Mouse (Mus musculus) midbrain, embryonic 13.5 days (tissue): ENCODE measurements around the gene Pik3c2g. TPM values are rescaled to one million over a fixed set of nuclear protein-coding genes. Genes with fewer than 3 reads are reported as not detected.
A peak's percentile ranks its signal among the peaks of the same experiment; 100 is the strongest.

Experiments used
- ATAC-seq: fragments of 200-750 bp; cut with Nextera tagmentation; 2 replicates; pipeline ENCODE4 v1.8.0; 2017; ENCODE audit warnings: mild to moderate bottlenecking, moderate TSS enrichment, moderate library complexity
- H3K27ac ChIP-seq: fragments of 300-500 bp; sonication (generic); 2 replicates; pipeline ENCODE4 v1.5.1; 2015; ENCODE audit warnings: inconsistent platforms, mild to moderate bottlenecking, moderate library complexity
- H3K27me3 ChIP-seq: fragments of 300-500 bp; sonication (generic); 2 replicates; pipeline ENCODE4 v1.6.1; 2015; ENCODE audit warnings: mild to moderate bottlenecking, inconsistent platforms
- H3K36me3 ChIP-seq: fragments of 300-500 bp; sonication (generic); 2 replicates; pipeline ENCODE4 v1.6.1; 2015; ENCODE audit warnings: mild to moderate bottlenecking, inconsistent platforms
- H3K4me1 ChIP-seq: fragments of 300-500 bp; sonication (generic); replicated peaks from 2 replicates; pipeline ENCODE4 v1.6.1; 2015; ENCODE audit warnings: inconsistent platforms
- H3K4me2 ChIP-seq: fragments of 300-500 bp; sonication (generic); replicated peaks from 2 replicates; pipeline ENCODE4 v1.6.1; 2015; ENCODE audit warnings: moderate library complexity, mild to moderate bottlenecking, inconsistent platforms
- H3K4me3 ChIP-seq: fragments of 300-500 bp; sonication (generic); replicated peaks from 2 replicates; pipeline ENCODE4 v1.5.1; 2015; ENCODE audit warnings: mild to moderate bottlenecking, inconsistent platforms
- H3K9ac ChIP-seq: fragments of 300-500 bp; sonication (generic); replicated peaks from 2 replicates; pipeline ENCODE4 v1.6.1; 2015; ENCODE audit warnings: mild to moderate bottlenecking, inconsistent platforms
- H3K9me3 ChIP-seq: fragments of 300-500 bp; sonication (generic); 2 replicates; pipeline ENCODE4 v1.6.1; 2016; ENCODE audit warnings: mild to moderate bottlenecking, inconsistent platforms
- WGBS: fragments of 180-500 bp; shearing (Covaris S2); methylation state at CpG from one replicate; pipeline ENCODE4 v1.1.7; 2015; 5-methylcytosine and 5-hydroxymethylcytosine counted together
- polyA plus RNA-seq: library from polyadenylated mRNA; unstranded; fragments of >200 nt; fragmentation: Nextera tagmentation; extraction: Ambion mirVana; gene quantifications from 2 replicates; pipeline ENCODE4 v1.2.1, GENCODE M21; 2015

Pik3c2g gene
- 0.17 and 0.24 TPM in 2 replicates for polyA plus RNA-seq

DNA sequence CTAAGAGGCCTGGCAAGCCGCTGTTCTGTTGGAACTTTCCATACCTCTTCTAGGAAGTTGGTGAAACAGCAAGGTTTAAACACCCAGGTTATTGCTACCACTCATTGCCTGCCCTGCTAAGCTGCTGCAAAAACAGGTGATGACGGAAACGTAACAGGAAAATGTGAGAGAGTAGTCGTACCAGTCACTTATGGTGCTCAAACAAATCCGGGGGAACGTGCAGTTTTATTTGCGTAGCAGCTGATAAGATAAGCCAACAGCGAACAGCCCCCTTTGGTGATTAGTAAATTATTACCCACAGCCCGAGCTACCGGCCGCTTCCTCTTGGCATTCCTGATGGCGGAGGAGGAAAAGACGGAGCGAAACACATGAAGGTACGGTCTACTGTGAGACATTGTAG, at the start of gene Pik3c2g:
Gene Pik3c2g, plus strand, starts transcription at position 330 of the 400 bp plus-strand sequence.
- ATAC-seq = no peak
- H3K27ac ChIP-seq = no peak within 1 kb of the TSS
- H3K9ac ChIP-seq = no peak within 1 kb of the TSS
- WGBS = 85% methylated on average over 15 of the region's 15 CpGs
- H3K36me3 ChIP-seq = no peaks in the 10 kb centered on the region
- no peaks in the 10 kb centered on the region for H3K9me3 ChIP-seq
- no peaks in the 10 kb centered on the region for H3K27me3 ChIP-seq
- no peak within 1 kb of the TSS for H3K4me3 ChIP-seq
- H3K4me1 ChIP-seq = no peaks in the 10 kb centered on the region
- no peak within 1 kb of the TSS for H3K4me2 ChIP-seq

DNA sequence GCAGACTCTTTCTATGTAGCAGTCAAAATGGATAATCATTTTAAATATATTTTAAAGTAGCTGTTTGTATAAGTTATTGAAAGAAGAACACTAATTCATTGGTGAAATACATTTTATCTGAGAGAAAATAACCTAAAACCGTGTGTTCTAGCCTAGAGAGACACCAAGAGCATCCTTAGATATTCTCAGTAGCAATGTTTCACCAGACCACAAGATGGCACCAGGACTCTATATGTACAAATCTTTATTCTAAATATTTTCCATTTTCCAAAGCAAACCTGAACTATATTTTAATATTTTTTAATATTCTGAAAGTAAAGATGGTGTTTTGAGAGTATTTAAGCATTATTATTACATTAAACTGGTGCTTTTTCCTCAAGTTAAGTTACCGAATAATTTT, 48.6 kb upstream of the Pik3c2g start:
- no peaks in the 10 kb centered on the region for H3K4me1 ChIP-seq
- 68% methylated on average over 2 of the region's 2 CpGs for WGBS
- ATAC-seq = no peak

DNA sequence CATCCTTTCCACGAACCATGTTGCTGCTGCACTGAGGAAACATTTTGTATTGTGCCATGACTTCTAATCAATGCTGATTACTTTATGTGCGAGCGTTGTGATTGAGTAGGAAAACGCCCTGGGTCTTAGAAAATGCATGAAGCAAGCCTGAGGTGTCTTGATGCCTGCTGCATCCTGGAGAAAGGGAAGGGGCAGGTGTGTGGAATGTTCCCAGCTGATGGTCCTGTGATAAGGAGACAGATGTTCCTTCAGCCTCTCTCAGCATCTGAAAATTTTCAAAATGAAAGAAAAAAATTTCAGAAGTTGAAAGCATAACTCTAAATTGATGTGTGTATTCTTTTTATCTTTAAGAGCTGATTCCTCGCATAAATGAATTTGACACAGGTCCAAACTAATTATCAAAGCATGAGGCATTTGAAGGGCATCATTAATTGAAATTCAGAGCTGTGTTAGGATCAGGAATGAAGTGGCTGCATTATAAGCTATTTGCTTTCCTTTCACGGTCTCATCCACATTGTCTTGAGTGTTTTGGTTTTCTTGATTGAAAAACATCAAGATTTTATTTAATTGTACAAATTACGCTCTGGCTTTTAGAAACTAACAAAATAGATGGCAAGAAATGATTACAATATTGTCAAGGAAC, 31.4 kb upstream of the Pik3c2g start:
- no peak for ATAC-seq
- Histone ChIP-seq H3K27ac (no peak overlapping the region), H3K4me2 (no peak overlapping the region), H3K9me3 (no peaks in the 10 kb centered on the region), H3K9ac (no peak overlapping the region), H3K36me3 (no peaks in the 10 kb centered on the region), H3K4me1 (no peaks in the 10 kb centered on the region; the same call in 1 of the 2 replicates), H3K27me3 (no peaks in the 10 kb centered on the region), H3K4me3 (no peak overlapping the region)
- 68% methylated on average over 7 of the region's 7 CpGs for WGBS

More for the DNA sequence above, 48.6 kb upstream of the Pik3c2g start:
- Histone ChIP-seq H3K4me3 (no peak overlapping the region), H3K36me3 (no peaks in the 10 kb centered on the region), H3K9ac (no peak overlapping the region), H3K27ac (no peak overlapping the region), H3K27me3 (no peaks in the 10 kb centered on the region), H3K9me3 (no peaks in the 10 kb centered on the region), H3K4me2 (no peak overlapping the region)

DNA sequence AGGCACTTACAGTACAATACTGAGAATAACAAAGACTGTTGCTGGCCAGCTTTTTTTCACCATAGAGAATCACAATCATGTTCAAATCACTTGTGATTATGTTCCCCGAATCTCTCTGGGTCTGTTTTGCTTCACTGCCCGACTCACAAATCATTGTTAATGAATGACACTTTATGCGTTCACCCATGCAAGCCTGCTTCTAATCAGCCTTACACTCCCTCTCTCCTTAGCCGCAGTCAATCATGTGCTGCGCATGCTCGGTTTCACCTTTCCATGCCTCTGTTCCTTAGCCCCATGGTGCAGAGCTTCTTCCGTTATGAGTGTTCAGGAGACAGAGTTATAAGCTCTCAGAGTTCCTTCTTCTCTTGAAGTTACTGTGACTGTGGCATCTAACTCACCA, 17.8 kb upstream of the Pik3c2g start:
- 48% methylated on average over 7 of the region's 7 CpGs for WGBS
- no peak overlapping the region for H3K4me3 ChIP-seq
- no peaks in the 10 kb centered on the region for H3K4me1 ChIP-seq
- no peaks in the 10 kb centered on the region for H3K9me3 ChIP-seq
- no peak overlapping the region for H3K9ac ChIP-seq
- no peak overlapping the region for H3K27ac ChIP-seq
- no peak overlapping the region for H3K4me2 ChIP-seq
- H3K36me3 ChIP-seq = no peaks in the 10 kb centered on the region
- peak; percentile 55; the same call in 1 of the 2 replicates for ATAC-seq
- H3K27me3 ChIP-seq = no peaks in the 10 kb centered on the region

DNA sequence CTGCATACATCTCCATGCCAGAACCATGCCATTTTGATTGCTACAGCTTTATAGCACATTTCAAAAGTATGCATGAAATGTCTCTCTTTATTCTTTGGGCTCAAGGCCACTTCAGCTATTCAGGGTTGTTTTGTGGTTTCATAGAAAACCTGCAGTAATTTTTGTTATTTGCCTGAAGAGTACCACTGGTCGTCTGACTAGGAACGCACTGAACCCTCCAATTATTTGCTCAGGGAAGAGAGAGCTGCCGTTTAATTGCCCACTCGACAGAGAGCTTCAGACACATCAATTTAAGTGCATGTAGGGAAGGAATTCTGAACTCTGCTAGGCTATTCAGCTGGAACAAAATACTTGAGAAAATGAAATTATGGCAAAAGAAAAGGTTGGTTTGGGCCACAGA, 11.2 kb upstream of the Pik3c2g start:
- Histone ChIP-seq H3K9ac (no peak overlapping the region), H3K27ac (no peak overlapping the region), H3K27me3 (no peaks in the 10 kb centered on the region), H3K36me3 (no peaks in the 10 kb centered on the region), H3K4me3 (no peak overlapping the region), H3K9me3 (no peaks in the 10 kb centered on the region), H3K4me2 (no peak overlapping the region), H3K4me1 (no peaks in the 10 kb centered on the region)
- no peak for ATAC-seq
- 70% methylated on average over 4 of the region's 4 CpGs for WGBS

DNA sequence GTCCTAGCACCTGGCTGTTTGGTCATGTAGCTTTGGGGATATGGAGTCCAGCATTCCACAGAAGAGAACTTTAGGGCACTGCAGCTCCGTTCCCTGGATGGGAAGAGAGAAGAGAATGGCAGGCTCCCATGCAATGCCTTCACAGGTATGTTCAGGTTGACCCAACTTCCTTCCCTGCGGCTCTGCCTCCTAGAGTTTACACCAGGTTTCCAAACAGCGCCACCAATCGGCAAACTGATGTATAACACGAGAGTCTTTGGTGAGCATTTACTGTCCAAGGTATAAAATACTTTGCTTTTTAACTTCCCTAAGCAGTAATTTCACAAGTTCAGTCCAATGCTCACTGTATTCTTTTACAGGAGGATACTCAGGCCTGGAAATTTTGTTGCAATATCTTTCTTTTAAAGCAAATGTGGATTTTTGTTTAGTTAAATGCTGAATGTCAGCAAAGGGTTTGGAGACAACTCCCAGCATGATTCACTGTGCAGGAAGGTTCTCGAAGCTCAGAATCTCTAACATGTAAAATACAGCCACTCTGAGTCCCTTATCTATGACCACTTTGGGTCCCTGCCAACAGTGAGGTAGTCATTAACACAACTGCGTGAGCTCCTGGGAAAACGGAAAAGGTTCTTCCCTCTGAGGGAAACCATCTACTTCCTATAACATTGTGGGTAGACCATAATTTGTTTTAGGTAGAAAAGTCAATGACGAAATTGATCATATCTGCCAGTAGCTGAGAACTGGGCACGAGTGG, 10.6 kb upstream of the Pik3c2g start:
- no peaks in the 10 kb centered on the region for H3K36me3 ChIP-seq
- no peak overlapping the region for H3K4me2 ChIP-seq
- ATAC-seq = no peak
- H3K27ac ChIP-seq = no peak overlapping the region
- no peak overlapping the region for H3K4me3 ChIP-seq
- 76% methylated on average over 10 of the region's 10 CpGs for WGBS
- no peaks in the 10 kb centered on the region for H3K27me3 ChIP-seq
- no peaks in the 10 kb centered on the region for H3K9me3 ChIP-seq
- no peak overlapping the region for H3K9ac ChIP-seq
- H3K4me1 ChIP-seq = no peaks in the 10 kb centered on the region

DNA sequence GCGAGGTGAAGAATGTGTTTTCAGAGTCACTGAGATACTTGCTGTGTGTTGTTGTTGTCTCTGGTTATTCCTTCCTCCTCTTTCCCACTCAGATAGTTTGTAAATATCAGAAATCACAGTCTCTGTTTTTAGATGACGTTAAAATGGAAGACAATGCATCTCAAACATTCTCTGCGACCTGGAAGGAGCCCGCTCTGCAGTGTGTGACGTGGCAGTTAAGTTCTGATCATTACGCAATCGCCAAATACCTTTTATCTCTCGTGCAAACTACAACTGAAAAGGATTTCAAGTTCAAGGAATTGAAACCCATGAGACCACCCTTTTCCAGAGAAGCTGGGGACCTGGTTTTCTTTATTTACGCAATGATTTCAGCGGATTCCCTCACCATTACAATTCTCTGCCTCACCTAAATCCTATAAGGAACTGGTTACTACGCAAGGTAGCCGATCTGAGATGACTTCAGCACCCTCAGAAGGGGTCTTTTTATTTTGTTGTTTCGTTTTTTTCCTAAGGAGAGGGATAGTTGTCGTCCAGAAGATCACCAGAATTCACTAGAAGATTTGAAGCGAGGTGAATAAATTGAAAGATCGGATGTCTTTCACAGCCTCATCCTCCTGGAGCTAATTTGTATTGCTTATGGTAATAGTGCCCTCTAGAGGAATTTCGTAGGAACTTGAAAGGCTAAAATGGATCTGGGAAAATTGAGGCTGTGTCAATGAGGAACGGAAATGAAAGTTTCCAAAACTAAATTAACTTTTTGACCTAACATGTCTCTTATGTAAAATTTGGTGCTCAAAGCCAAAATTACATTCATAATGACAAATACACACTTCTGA, 9.8 kb upstream of the Pik3c2g start:
- Histone ChIP-seq H3K4me1 (no peaks in the 10 kb centered on the region), H3K36me3 (no peaks in the 10 kb centered on the region), H3K27ac (no peak overlapping the region), H3K4me2 (peak overlapping the region; percentile 23; the same call in 1 of the 2 replicates), H3K9me3 (no peaks in the 10 kb centered on the region), H3K4me3 (no peak overlapping the region), H3K27me3 (no peaks in the 10 kb centered on the region), H3K9ac (0 out of 2 replicates have a peak overlapping the region, but pooled peaks have one; percentile 19)
- ATAC-seq = 0 out of 2 replicates have a peak, but pooled peaks have one; percentile 37
- 57% methylated on average over 18 of the region's 18 CpGs for WGBS

DNA sequence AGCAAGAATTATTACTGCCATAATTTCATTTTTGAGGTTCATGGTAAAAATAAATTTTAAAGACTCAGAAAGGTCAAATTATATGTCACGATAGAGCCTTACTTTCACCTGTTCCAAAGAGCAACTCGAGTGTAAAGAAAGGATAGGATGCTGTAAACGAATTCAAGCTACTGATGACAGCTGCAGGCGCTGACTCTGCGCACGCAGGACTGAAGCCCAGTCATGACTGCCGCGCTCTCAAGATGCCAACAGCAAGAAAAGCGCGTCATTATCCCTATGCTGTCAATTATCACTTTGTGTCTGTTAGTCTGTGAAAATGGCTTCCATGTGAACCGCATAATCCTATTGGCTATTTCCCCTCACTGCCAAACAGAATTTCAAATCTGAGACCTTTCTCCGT, 457 bp downstream of the Pik3c2g start:
- no peaks in the 10 kb centered on the region for H3K9me3 ChIP-seq
- H3K27ac ChIP-seq = no peak overlapping the region
- no peak overlapping the region for H3K4me2 ChIP-seq
- H3K9ac ChIP-seq = no peak overlapping the region
- 0 out of 2 replicates have a peak, but pooled peaks cover 3% of the 10 kb centered on the region for H3K27me3 ChIP-seq
- no peaks in the 10 kb centered on the region for H3K36me3 ChIP-seq
- H3K4me3 ChIP-seq = no peak overlapping the region
- no peak for ATAC-seq
- 73% methylated on average over 12 of the region's 12 CpGs for WGBS
- H3K4me1 ChIP-seq = no peaks in the 10 kb centered on the region

DNA sequence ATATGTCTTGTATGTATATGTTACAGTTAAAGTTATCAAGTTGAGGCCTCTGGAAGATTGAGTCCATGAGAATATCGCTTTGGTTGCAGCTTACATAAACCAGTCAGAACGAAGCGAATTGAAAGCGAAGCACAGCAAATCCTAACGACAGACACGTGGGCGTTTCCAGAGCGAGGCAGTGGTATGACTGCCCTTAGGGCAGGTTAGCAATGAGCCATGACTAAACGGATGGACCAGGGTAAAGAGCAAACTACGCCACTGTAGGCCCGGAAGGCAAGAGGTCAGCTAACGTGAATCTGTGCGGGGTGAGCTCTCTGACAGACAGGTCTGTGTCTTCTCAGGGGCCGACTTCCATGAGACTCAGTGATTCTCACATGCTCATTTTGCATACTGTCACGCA, 1.4 kb downstream of the Pik3c2g start:
- Histone ChIP-seq H3K36me3 (no peaks in the 10 kb centered on the region), H3K27ac (no peak overlapping the region), H3K9ac (no peak overlapping the region), H3K4me1 (no peaks in the 10 kb centered on the region), H3K27me3 (0 out of 2 replicates have a peak, but pooled peaks cover 3% of the 10 kb centered on the region), H3K9me3 (no peaks in the 10 kb centered on the region), H3K4me2 (no peak overlapping the region), H3K4me3 (no peak overlapping the region)
- peak; percentile 67 for ATAC-seq
- WGBS = 51% methylated on average over 15 of the region's 15 CpGs

DNA sequence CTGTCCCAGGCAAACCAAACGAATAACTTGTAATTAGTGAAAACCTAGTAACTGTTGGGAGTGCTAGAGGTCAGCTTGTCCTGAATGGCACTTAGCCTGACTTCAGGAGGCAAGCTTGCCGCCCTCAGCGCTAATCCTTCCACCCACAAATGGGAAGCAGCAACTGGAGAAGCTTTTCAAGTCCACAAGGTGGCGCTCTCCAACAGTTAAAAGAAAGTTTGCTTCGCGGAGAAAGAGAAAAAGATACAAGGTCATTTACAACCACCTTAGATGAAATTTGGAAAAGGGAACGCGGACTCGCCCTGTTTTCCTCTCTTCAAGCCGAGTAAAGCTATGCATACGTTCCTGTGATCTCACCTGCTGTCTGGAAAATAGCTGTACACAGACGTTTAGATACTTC, 2.3 kb downstream of the Pik3c2g start:
- WGBS = 10% methylated on average over 12 of the region's 12 CpGs
- H3K27me3 ChIP-seq = 0 out of 2 replicates have a peak, but pooled peaks cover 3% of the 10 kb centered on the region
- no peaks in the 10 kb centered on the region for H3K4me1 ChIP-seq
- H3K36me3 ChIP-seq = no peaks in the 10 kb centered on the region
- no peak overlapping the region for H3K4me3 ChIP-seq
- H3K9me3 ChIP-seq = no peaks in the 10 kb centered on the region
- no peak overlapping the region for H3K9ac ChIP-seq
- ATAC-seq = peak; percentile 68; the same call in 1 of the 2 replicates
- no peak overlapping the region for H3K4me2 ChIP-seq
- H3K27ac ChIP-seq = no peak overlapping the region

DNA sequence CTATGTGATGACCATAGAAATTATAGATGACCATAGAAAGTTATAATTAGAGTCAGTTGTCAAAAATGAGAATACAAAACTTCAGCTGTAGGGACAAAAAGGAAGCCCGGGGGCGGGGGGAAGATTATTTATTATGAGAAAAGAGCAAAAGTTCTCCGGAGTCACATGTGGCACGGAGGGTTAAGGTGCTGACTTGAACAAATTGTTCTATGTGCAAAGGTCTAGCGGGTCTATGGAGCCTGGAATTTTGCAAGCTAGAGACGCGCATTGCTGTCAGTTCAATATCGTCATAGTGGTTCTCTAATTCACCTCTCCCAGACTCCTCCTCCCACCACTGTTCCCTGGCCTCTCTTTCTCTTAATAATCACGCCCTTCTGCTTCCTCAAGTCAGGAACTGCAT, 2.8 kb downstream of the Pik3c2g start:
- Histone ChIP-seq H3K4me2 (no peak overlapping the region), H3K27ac (no peak overlapping the region), H3K27me3 (0 out of 2 replicates have a peak, but pooled peaks cover 3% of the 10 kb centered on the region), H3K9ac (no peak overlapping the region), H3K9me3 (no peaks in the 10 kb centered on the region), H3K36me3 (no peaks in the 10 kb centered on the region), H3K4me1 (no peaks in the 10 kb centered on the region), H3K4me3 (no peak overlapping the region)
- 67% methylated on average over 9 of the region's 9 CpGs for WGBS
- no peak for ATAC-seq

DNA sequence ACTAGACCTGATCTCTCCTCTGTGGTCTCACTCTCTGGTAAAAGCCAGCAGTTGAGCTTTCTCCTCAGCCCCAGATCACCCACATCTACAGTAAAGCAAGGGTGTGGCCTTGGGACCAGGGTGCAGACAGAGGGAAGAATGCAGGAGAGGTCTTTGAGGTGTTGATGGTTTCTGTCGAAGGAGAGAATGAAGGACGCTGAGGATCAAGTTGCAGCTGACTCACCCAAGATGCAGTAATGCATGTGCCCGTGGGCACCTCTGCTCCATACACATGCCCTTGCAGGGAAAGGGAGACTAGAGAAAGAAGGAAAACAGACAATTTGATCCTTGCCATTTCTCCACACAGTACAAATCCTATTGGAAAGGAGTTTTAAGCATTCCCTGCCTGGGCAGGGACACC, 5.1 kb downstream of the Pik3c2g start:
- Histone ChIP-seq H3K9me3 (no peaks in the 10 kb centered on the region), H3K27ac (no peak overlapping the region), H3K36me3 (no peaks in the 10 kb centered on the region), H3K4me1 (no peaks in the 10 kb centered on the region), H3K9ac (no peak overlapping the region), H3K4me3 (no peak overlapping the region), H3K27me3 (0 out of 2 replicates have a peak, but pooled peaks cover 3% of the 10 kb centered on the region), H3K4me2 (no peak overlapping the region)
- ATAC-seq = no peak
- WGBS = 69% methylated on average over 3 of the region's 3 CpGs
